Mouse (Mus musculus): ENCODE measurements around the gene Sema5a. TPM values are rescaled to one million over a fixed set of nuclear protein-coding genes. Genes with fewer than 3 reads are reported as not detected.

Sema5a gene
- total RNA-seq, 2 experiments from 2014 or later: 15.5 to 18.0 TPM

DNA sequence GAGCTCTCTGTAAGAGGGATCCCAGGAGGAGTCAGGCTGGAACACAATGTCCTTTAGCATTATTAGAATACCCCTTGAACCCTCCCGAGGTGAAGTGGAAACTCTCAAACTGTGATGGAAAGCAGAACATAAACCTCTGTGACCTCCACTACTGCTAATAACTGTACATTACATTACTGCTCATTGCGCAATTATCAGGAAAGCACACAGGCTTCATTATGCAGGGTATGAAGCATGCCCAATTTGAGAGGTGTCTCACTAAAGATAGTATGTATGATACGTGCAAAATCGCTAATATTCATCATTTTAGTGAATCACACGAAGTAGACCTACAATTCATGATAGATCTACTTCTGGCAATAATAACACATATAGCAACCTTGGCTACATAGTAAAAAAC is 371.2 kb downstream of the Sema5a start:
- no peak for DNase-seq (ENCODE audit: low spot score in 2 of 2)

DNA sequence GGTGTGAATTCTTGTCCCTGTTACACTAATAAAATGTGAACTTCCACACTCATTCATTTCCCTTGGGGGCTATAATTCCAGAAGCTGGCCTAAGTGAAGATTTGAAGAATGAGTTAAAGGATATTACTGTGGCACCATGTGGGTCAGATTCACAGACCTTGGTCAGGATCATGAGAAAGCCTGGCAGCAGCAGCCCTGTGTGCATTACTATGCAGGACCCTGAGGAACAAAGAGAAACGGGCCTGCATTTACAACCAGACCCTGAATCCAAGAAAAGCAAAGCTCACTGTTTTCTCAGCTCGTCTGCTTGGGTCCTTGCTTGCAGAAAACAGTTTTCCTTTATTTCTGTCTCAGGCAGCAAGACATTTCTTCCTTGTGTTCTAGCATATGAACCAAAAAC is 374.6 kb downstream of the Sema5a start:
- DNase-seq (ENCODE audit: low spot score in 2 of 2): no peak

GRCm38 (mm10) chr15:32623037-32623739 is 378.6 kb downstream of the Sema5a start:
- DNase-seq (ENCODE audit: low spot score in 2 of 2): no peak

DNA sequence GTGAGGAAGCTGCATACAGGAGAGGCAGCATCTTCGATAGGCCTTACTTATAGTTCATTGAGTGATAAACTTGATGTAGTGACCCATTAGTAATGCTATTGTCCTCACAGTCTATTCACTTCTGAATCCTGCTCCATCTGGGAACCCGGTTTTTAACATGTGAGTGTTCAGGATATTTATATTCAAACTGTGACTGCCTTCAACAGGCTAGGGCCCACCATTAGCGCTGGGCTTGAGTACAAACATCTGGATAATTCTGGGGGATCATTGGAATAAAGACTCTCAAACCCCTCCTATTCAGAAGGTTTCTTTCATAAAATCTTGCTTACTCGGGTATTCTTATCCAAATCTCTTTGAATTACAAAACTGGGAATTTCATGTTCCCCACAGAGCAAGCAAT is 379.5 kb downstream of the Sema5a start:
- DNase-seq (ENCODE audit: low spot score in 2 of 2): no peak

- no peak for DNase-seq (ENCODE audit: low spot score in 2 of 2)
Observed at GRCm38 (mm10) chr15:32626031-32626430, 381.4 kb downstream of the Sema5a start.

DNA sequence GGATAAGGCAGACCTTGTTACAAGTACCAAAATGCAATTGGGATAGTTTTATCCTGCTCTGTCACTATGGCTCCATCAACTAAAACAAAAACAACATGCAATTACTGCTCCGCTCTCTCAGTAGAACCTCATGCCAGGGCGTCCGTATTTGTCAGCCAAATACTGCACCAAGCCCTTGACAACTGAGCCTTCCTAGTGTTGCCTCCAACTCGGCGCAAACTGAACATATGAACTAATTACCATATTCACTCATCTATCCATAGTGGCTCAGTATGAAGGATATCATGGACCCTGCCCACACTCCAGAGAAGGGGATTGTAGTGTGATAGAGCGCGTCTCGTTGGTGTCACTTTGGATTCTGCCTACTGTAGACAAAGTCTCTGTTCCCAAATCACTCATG is 389.1 kb downstream of the Sema5a start:
- DNase-seq (ENCODE audit: low spot score in 2 of 2): no peak

GRCm38 (mm10) chr15:32637879-32638278 is 393.3 kb downstream of the Sema5a start:
- no peak for DNase-seq (ENCODE audit: low spot score in 2 of 2)

DNA sequence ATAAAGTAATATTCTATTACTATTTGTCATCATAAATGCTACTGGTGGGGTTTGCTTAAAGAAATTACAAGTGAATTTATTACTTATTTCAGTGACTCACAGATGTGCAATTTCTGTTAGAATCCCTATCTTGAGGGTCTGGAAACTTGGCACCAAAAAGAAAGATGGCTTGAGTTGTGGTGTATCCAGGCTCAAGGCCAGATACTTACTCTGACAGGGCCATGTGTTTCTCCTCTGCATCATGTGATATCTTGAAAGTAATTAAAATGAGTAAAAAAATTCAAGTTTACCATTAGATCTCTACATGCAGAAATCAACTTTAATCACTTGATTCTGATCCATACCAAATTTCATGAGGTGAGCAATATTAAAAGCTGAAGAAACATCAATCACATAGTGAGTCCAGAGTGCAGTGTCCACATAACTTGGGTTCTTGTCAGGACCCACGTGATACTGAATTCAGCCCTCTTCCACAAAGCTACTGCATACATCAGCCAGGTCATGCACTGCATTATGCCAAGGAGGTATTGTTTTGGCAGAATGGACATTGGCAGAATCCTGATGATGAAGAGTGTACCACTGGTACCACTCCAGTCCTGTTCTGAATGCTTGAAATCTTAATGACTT is 402.6 kb downstream of the Sema5a start:
- DNase-seq (ENCODE audit: low spot score in 2 of 2): no peak

GRCm38 (mm10) chr15:32654046-32654445 is 409.4 kb downstream of the Sema5a start:
- DNase-seq (ENCODE audit: low spot score in 2 of 2): no peak

- no peak for DNase-seq (ENCODE audit: low spot score in 2 of 2)
Observed at GRCm38 (mm10) chr15:32656017-32656416, 411.4 kb downstream of the Sema5a start.

- DNase-seq (ENCODE audit: low spot score in 2 of 2): no peak
Observed at GRCm38 (mm10) chr15:32676446-32676845, 431.8 kb downstream of the Sema5a start.

DNA sequence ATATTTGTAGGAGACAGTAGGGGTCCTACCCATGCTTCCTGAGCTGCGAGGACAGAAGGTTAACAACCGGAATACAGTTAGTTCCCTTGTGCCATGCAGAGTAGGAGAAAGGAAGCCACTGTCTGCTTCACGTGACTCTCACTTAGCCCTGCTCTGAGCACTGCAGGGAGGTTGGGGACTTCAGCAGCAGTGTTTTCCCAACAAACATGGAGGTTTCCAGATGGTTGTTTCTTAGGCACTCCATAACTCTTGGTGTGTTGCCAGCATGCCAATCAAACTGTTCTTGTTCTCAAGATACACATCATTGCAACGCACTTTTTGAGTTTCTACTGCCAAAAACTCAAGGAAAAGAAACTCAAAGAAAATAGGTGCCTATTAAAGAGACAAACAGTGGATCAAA is 440.5 kb downstream of the Sema5a start:
- DNase-seq (ENCODE audit: low spot score in 2 of 2): no peak

- no peak for DNase-seq (ENCODE audit: low spot score in 2 of 2)
Observed at GRCm38 (mm10) chr15:32691021-32691420, 446.4 kb downstream of the Sema5a start.

DNA sequence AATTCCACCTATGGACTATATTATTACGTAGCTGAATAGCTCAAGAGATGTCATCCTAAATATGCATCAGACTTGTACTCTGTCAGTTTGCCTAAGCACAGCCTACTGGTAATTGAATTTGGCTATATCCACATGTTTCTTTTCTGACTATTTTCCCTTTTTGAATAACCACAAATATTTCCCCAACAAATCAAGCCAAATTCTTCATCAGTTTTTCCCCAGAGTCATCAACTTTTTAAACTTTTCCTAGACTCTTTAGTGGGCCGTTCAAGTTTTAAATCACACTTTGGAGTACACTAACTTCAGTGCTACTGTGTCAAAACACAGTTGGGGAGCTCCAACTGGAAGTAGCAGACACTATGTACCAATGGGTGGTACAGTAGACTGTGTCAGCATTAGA is 448.4 kb downstream of the Sema5a start:
- DNase-seq (ENCODE audit: low spot score in 2 of 2): no peak

DNA sequence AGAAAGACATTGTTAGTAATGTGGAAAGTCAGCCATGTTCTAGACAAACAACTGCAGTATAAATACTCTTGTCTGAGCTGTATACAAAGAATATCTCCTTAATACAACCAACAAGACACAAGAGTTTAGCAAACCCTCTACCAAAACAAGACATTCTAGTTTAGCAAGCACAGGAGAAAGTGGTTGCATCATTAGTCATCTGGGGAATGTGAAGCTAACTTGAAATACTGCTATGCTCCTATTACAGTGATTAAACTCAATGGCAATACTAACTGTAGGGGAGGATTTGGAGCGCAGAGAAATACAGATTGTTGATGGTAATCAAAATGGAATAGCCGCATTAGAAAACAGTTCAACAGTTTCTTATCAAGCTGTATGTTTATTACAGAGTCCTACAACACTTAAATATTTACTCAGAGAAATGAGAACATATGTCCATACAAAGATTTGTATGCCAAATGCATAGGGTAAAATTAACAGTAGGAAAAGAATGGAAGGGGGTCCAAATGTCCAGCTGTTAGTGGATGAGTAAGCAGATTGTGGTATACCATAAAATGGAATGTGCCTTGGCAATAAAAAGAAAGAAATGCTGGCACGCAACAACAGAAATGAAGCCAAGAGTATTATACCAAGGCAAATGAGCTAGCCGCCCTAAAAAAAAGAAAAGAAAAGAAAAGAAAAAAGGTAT is 472.8 kb downstream of the Sema5a start:
- no peak for DNase-seq (ENCODE audit: low spot score in 2 of 2)

DNA sequence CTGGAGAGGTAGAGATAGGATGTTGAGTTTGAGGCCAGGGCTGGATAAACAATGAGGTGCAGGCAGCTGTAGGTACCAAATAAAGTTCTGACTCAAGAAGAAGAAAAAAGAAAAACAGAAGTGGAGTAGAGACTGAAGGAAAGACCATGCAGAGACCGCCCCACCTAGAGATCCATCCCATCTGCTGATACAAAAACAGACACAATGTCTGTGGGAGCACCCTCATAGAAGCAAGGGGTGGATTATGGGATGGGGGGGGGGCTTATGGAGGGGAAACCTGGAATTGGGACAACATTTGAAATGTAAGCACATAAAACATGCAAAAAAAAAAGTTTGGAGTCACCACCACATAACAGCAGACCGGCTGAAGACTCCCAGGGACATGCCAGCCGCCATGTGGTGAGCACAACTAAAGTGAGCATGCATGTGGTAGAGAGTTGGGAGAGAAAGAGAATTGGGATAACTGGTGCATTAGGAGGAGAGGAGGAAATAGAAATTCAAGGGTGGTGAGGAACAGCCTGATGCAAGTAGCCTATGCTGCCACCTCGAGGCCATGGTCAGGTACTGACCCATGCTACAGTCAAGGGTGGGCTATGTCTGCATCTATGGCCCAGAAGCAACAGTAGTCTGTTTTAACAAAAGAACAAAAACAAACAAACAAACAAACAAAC is 473.8 kb downstream of the Sema5a start:
- peak; percentile 57 to 59 for DNase-seq (ENCODE audit: low spot score in 2 of 2)

GRCm38 (mm10) chr15:32718964-32719311 is 474.3 kb downstream of the Sema5a start:
- no peak for DNase-seq (ENCODE audit: low spot score in 2 of 2)

DNA sequence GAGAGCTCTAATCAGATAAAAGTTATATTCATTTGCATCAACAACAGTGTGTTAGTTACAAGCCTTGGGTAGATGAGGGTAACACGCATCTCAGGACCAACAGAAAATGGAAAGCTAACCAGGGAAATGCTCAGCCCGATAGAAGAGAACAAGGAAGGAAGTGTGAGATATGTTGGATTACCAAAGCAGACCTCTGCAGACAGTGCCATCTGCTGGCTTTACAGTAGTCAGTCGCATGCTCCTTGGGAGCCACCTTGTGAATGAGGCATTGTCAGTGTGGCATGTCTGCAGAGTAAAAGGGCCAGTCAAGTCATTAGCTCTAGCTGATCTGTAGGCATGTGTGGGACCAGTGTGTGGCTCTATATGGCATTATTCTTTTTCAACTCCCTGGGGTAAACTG is 486.2 kb downstream of the Sema5a start:
- peak; percentile 50 to 53 for DNase-seq (ENCODE audit: low spot score in 2 of 2)

Measured in left cerebral cortex, adult 18-20 months (tissue).